Mouse (Mus musculus) neutrophil, adult 65 days (primary cell): ENCODE data around the gene Stxbp1. TPM values are rescaled to one million over a fixed set of nuclear protein-coding genes. Genes with fewer than 3 reads are reported as not detected.

Source experiments
- total RNA-seq: library from RNA; stranded (reverse); gene quantifications from 2 replicates; pipeline ENCODE4 v1.2.4, GENCODE M21; 2023

Stxbp1 gene
- total RNA-seq: 0.27 and 0.38 TPM in 2 replicates

DNA sequence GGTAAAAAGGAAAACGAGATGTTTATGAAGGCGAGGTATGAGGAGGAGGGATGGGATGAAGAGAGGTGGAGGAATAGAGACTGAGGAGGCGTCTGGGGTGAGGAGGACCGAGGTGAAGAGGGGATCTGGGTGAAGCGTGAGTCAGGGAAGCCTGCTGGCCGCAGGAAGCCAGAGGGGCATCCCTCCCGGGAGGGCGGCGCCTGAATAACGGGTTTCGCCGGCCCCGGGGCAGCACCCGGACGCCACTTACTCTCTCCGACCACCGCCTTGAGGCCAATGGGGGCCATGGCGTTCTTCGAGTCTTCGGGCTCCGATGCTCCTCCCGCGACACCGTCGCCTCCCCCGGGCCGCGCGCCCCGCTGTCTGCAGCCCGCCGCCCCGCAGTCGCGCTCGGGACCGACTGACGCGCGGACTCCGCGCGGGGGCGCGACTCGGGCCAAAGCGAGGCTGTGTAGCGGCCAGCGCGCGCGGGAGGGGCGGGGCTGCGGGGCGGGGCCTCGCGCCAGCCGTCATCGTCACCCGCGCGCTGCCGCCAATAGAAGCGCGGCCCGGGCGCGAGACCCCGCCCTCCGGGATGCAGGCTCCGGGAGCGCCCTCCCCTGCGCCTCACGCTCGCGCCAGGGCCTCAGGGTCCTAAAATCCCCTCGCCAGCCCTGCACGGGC is at the start of gene Stxbp1:
Gene Stxbp1 (minus strand): TSS at position 441 of the 663 bp plus-strand sequence.

DNA sequence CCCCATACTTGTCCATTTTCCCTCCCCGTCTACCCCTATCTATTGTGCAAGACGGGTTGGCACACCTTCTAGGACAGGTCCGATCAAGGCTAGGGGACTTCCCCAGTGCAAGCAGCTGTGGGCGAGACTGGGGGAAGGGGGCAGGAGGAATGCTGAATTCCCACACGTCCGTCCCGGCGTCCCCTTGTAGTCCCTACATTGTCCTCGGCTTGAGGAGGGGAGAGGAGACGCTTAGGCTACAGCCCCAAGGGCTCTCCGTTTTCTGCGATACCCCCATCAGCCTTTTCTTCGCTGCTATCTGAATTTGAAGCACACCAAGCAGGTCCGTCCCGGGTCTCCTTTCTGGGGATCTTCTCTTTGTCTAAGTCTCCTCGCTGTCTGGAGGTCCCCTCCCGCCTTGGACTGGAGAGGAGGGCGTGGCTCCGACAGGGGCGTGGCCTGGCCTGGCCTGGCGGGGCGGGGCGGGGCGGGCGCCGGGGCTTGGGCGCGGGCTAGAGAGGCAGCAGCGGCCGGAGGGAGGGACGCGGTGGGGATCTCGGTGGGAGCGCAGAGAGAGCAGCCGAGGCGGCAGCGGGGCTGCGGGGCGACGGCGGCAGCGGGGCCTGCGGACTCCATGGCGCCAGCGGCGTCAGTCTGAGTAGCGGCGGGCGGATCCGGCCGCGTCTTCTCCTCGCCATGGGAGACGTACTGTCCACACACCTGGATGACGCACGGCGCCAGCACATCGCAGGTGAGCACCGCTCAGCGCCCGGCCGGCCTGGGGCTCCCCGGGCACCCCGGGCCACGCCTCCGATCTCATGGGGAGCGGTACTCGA is 28.8 kb upstream of the Stxbp1 start, which contains the start of gene Fam129b:
Gene Fam129b (plus strand): TSS at position 440 of the 815 bp plus-strand sequence.

GRCm38 (mm10) chr2:32784048-32784681 is 62.9 kb downstream of the Stxbp1 start, which contains the start of gene Cfap157:
Cfap157 (minus strand) TSS chr2:32784428.

DNA sequence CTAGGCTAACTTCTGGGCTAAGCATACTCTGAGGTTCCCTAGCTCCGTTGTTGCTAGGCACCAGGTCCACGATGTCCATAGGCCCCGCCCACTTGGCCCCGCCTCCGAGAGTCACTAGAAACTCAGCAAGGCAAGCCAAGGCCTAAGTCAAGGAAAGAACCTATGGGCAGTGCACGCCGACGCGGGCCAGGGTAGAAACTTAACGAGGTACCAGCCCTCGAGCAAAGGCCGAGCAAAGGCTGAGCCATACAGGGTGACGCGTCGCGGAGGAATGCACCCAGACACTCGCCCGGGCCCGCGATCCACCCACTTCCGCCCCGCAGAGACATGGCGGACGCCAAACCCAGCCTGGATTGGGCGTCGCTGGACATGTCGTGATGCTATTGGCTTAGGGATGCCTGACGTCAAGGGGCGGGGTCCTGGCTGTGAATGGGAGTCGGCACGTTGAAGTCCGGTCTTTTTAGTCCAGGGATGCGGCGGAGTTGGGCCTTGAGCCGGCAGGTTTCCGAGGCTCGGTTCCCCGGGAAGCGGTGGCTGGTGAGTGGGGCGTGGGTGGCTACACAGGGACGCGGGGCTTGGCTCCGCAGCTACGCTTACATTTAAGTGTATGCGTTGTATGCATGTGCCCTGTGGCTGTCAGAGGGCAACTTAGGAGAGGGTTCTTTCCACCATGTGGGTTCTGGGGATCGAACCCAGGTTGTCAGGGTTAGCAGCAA is 71.5 kb downstream of the Stxbp1 start, which contains the start of the genes Ttc16 and Ptrh1:
Gene Ttc16 (minus strand): TSS at position 275 of the 716 bp plus-strand sequence.
Gene Ptrh1 (plus strand): TSS at position 428 of the 716 bp plus-strand sequence.

GRCm38 (mm10) chr2:32757056-32757845 is 89.8 kb downstream of the Stxbp1 start, which contains the start of gene Tor2a:
Tor2a (plus strand) TSS chr2:32757234.

GRCm38 (mm10) chr2:32740916-32741272 is 106.2 kb downstream of the Stxbp1 start, which contains the start of gene 6330409D20Rik:
6330409D20Rik (minus strand) TSS chr2:32741016.

Other genes starting within 250 kb of the Stxbp1 start
- gene St6galnac6, start 247.5 kb downstream of the Stxbp1 start, total RNA-seq: 9.5 and 12.8 TPM in 2 replicates
- 0.60 TPM in 1 of 2 replicates, not detected in the other for gene Ak1, start 225.5 kb downstream of the Stxbp1 start, total RNA-seq
- 5.4 and 6.0 TPM in 2 replicates for gene Eng, start 200.7 kb downstream of the Stxbp1 start, total RNA-seq
- 3.9 and 6.7 TPM in 2 replicates for gene Fpgs, start 143.1 kb downstream of the Stxbp1 start, total RNA-seq
- gene Cdk9, start 134.2 kb downstream of the Stxbp1 start, total RNA-seq: 186 and 243 TPM in 2 replicates
- gene Sh2d3c, start 126.2 kb downstream of the Stxbp1 start, total RNA-seq: 306 and 450 TPM in 2 replicates
- gene 6330409D20Rik, start 106.2 kb downstream of the Stxbp1 start, total RNA-seq: not detected in 2 replicates
- gene Tor2a, start 90.0 kb downstream of the Stxbp1 start, total RNA-seq: 15.4 and 20.8 TPM in 2 replicates
- gene Ttc16, start 71.6 kb downstream of the Stxbp1 start, total RNA-seq: not detected in 2 replicates
- 0.69 and 1.9 TPM in 2 replicates for gene Ptrh1, start 71.5 kb downstream of the Stxbp1 start, total RNA-seq
- not detected in 2 replicates for gene Cfap157, start 62.8 kb downstream of the Stxbp1 start, total RNA-seq
- gene Fam129b, start 28.9 kb upstream of the Stxbp1 start, total RNA-seq: 29.3 and 49.7 TPM in 2 replicates
- 84.6 and 94.8 TPM in 2 replicates for gene Rpl12, start 114.3 kb upstream of the Stxbp1 start, total RNA-seq
- gene Lrsam1, start 114.4 kb upstream of the Stxbp1 start, total RNA-seq: 46.4 and 75.7 TPM in 2 replicates
- 1.9 and 3.1 TPM in 2 replicates for gene Slc2a8, start 134.8 kb upstream of the Stxbp1 start, total RNA-seq